Mouse (Mus musculus) cerebral cortex, adult 2 months (tissue): ENCODE data around the gene Gm9803.

Experiments used
- WGBS: fragments of 180-500 bp; shearing (Covaris S2); methylation state at CpG from one replicate; pipeline ENCODE4 v1.1.7; 2018; 5-methylcytosine and 5-hydroxymethylcytosine counted together

Gm9803 gene

GRCm38 (mm10) chr10:43523931-43524330 lies at the start of gene Gm9803:
TSS of gene Gm9803 (plus strand) at chr10:43524084.
- WGBS: 96% methylated on average over 10 of the region's 10 CpGs

DNA sequence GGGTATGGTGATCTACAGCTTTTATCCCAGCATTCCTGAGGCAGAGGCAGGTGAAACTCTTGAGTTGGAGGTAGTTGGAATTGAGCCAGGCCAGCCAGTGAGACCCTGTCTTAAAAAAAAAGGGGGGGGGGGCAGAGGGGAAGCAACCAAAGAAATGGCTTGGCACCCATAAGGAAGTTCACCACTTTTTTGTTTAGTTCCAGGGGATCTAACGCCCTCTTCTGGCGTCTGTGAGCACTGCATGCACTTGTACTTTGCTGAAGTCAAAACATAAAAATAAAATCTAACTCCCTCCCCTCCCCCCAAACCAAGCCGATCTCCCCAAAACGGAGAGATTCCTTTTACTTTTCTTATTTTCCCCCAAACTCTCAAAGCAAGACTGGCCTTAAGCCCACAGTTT lies 48.5 kb upstream of the Gm9803 start:
- 45% methylated on average over 4 of the region's 4 CpGs for WGBS

GRCm38 (mm10) chr10:43477459-43477858 lies 46.4 kb upstream of the Gm9803 start:
- WGBS: 33% methylated on average over 9 of the region's 9 CpGs

- 2% methylated on average over 42 of the region's 42 CpGs for WGBS
These were observed 45.8 kb upstream of the Gm9803 start for GRCm38 (mm10) chr10:43477865-43478681.

DNA sequence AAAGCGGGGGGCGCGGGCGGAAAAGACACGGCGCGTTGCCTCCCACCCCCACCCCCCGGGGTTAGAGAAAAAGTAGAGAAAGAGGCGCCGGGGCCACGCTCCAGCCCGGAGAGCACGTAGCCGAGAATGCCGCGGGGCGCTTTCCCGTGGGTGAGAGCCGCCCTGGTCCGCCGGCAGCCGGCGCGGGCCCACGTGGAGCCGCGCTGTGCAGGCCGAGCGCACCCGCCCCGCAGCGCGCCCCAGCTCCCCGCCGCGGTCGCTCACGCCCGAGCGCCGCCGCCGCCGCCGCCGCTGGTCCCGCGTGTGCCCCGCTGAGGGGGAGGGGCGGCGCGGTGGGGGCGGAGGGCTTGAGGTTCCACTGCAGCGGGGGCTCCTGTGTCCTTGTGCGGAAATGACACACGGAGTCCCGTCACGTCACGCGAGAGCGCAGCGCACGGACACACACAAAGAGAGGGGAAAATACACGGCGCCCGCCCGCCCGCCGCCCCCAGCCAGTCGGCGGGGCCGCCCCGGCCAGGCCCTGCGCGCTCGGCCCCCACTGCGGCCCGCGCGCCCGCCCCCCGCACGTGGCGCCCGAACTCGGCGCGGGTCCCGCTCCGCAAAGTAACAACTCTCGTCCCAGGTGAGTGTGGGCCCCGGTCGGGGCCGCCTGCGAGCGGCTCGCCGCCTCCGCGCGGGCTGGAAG lies 45.0 kb upstream of the Gm9803 start, which contains the start of gene Bend3:
TSS of gene Bend3 (plus strand) at position 81 of the 685 bp plus-strand sequence.
- 0% methylated on average over 68 of the region's 101 CpGs for WGBS

DNA sequence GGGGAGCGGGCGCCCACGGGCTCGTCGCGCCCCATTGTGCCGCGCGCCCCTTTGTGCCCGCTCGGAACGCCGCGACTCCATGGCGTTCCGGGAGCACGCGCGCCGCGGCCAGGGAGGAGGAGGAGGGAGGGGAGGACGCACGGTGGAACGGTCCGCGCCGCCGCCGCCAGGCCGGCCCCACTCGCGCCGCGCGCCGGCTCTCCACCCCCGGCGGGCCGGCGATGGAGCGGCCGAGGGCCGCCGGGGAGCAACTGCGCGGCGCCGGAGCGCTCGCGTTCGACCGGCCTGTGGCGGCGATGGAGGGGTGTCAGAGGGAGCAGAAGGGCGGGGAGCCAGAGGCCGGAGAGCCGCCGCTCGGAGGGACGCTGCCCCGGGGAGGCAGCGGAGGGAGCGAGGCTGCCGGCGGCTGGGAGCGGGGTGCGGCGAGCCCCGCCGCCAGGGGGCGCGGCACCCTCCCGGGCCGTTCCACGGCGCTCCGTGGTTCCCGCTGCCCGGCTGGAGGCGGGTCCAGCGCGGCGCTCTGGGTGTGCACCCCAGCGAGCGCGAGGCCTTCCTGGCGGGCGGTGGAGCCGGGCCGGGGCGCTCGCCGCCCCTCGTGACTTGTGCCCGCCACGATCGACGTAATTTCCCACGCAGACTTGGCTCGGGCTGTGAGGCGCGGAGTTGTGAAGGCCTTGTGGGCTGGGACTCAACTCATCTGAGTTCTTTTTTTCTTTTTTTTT lies 44.3 kb upstream of the Gm9803 start:
- WGBS: under 1% methylated on average over 100 of the region's 103 CpGs

DNA sequence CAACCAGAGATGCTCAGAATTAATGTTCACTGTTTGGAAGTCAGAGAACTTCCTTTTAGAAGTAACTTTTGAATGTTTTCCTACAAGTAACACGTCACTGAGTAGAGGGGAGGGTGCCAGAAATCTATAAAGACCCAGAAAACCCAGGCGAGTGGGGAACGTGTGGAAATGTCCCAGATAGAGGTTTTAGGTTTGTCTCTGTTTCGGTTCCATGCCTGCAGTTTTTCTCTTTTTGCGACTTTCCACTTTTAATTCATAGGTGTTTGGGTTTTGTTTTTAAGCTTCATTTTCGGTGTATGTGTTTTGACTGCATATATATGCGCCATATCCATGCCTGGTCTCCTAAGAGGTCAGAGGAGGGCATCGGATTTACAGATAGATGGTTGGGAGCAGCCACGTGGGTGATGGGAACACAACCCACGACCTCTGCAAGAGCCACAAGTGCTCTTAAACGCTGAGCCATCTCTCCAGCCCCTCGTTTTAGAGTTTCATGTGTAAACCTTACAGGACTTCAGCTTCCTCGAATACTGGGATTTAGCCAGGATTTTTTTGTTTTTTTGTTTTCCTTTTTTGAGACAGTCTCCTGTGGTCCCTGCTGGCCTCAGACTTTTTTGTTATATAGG lies 43.5 kb upstream of the Gm9803 start:
- 19% methylated on average over 13 of the region's 13 CpGs for WGBS

DNA sequence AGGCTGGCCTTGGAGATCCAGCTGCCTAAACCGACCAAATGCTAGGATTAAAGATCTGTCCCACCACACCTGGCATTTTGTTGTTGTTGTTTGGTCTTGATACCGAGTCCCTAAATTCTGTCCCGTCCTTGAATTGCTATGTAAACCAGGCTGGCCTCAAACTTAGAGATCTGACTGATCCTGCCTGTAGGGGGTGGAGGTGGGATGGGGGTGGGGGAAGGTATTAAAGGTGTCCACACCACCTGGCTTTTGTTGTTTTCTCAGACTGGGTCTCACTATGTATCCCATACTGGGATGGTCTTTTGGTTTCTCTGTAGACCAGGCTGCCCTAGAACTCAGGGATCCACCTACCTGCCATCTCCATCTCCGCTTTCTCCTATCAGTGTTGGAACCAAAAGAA lies 42.7 kb upstream of the Gm9803 start:
- 71% methylated on average over 4 of the region's 4 CpGs for WGBS

DNA sequence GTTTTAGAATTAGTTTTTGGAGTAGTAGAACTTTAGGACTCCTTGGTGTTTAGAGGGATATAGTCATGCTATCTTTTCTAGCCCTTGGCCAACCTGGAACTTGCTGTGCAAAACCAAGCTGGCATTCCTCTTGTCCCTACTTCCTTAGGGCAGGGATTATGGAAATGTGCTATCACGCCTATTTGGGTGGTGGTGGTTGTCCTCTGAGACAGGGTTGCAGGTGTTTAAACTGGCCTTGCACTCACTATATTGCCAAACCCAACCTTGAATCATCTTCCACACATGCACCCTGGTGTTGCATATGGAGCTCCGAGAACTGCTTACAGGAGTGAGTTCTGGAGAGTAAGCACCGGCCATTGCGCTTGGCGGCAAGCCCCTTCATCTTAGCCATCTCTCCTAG lies 41.9 kb upstream of the Gm9803 start:
- 95% methylated on average over 5 of the region's 5 CpGs for WGBS

GRCm38 (mm10) chr10:43483426-43483995 lies 40.4 kb upstream of the Gm9803 start:
- 46% methylated on average over 9 of the region's 9 CpGs for WGBS

GRCm38 (mm10) chr10:43485751-43486268 lies 38.1 kb upstream of the Gm9803 start:
- WGBS: 82% methylated on average over 6 of the region's 6 CpGs

GRCm38 (mm10) chr10:43487441-43488010 lies 36.4 kb upstream of the Gm9803 start:
- WGBS: 97% methylated on average over 3 of the region's 3 CpGs

DNA sequence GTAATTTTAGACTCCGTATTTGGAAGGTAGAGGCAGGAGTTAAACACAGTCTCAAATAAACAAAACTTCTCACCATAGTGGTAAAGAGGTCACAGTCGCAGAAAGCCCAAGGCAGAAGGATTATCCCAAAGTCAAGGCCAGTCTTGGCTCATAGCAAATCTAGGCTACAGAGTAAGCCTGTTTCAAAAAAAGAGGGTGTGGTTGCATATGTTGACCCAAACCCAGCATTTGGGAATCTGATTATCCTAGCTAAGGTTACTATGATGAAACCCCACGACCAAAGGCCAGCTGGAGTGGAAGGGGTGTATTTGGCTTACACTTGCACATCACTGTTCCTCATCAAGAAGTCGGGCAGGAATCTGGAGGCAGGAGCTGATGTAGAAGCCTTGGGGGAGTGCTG lies 35.6 kb upstream of the Gm9803 start:
- WGBS: 94% methylated on average over 4 of the region's 4 CpGs

- 91% methylated on average over 7 of the region's 7 CpGs for WGBS
These were observed 34.7 kb upstream of the Gm9803 start for GRCm38 (mm10) chr10:43489139-43489538.

DNA sequence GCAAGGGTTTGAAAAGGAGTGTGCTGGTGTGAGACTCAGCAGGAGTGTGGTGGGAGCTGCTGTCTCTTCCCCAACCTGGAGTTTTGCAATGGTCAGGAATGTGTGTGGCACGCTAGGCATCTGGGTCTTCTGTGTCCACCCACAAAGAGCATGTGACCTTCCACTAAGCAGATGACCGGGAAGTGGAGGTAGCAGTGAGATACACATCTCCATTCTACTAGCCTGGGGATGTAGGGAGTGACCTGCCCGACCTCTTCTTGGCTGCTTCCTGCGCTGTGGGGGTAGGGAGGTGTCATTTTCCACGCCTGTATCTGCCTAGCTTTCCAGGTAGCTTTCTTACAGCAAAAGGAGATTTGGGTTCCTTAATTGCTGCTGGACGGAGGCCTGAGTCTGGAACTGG lies 34.3 kb upstream of the Gm9803 start:
- WGBS: 69% methylated on average over 6 of the region's 6 CpGs

DNA sequence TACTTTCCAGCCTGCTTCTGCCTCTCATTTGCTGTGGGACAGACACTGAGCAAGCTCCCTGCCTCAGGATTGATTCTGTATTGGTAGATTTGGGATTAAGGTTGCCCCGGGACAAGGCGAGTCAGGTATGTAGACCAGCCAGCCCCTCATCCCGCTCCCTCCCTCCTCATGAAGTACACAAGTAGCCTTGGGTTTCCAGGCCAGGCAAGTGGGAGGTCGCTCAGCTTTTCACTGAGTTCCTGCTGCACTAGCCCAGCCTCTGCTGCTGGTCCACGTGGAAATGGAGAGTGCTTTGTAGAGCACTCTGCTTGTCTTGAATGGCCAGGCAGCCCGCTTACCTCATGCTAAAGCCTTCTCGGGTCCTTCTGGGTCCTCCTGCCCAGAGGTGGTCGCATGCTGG lies 33.9 kb upstream of the Gm9803 start:
- WGBS: 80% methylated on average over 8 of the region's 8 CpGs

- 81% methylated on average over 5 of the region's 5 CpGs for WGBS
These were observed 33.0 kb upstream of the Gm9803 start for GRCm38 (mm10) chr10:43490846-43491245.

DNA sequence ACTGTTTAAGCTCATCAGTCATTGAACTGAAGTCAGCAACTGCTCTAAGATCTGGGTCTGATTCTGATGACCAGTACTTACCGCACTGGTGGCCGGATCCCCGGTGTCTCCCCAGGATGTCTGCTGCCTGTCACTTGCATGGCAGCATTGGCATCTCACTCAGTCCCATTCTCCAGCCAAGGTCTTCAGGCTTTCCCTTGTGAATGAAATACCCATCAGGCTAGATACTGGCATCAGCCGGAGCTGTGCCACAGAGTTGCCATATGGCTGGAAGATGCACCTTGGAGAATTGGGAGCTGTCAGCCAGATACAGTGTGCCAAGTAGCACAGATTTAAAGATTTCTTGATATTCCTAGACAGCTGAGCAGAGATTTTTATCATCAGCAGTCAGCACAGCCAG lies 21.3 kb upstream of the Gm9803 start:
- 78% methylated on average over 4 of the region's 4 CpGs for WGBS

- 89% methylated on average over 1 of the region's 1 CpGs for WGBS
These were observed 19.6 kb upstream of the Gm9803 start for GRCm38 (mm10) chr10:43504291-43504690.

DNA sequence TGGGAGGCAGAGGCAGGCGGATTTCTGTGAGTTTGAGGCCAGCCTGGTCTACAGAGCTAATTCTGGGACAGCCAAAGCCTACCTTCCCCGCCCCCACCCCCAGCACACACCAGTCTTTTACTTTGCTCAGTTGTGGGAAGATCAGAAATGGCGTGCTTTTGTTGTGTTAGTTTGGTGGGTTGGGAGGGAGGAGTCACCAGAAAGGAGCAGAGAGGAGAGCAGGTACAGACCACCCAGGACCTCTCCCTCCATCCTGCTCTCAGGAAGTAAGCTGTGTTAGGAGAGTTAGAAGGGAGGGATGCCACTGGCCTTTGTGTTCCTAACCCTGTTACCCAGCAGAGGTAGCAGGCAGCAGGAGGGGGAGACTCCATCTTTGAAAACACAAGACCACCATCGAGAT lies 16.8 kb upstream of the Gm9803 start:
- WGBS: 79% methylated on average over 4 of the region's 4 CpGs

GRCm38 (mm10) chr10:43509228-43509627 lies 14.7 kb upstream of the Gm9803 start:
- WGBS: 95% methylated on average over 7 of the region's 7 CpGs
